Mouse (Mus musculus) gastrocnemius, adult 2 months (tissue): ENCODE data around the gene Uqcr10. TPM values are rescaled to one million over a fixed set of nuclear protein-coding genes. Genes with fewer than 3 reads are reported as not detected.
A peak's percentile ranks its signal among the peaks of the same experiment; 100 is the strongest.

ENCODE experiments used
- DNase-seq: peaks from one replicate; pipeline ENCODE4 v3.0.0; 2022
- H3K27ac ChIP-seq: fragments of 200-600 bp; 2 replicates; pipeline ENCODE4 v1.8.1; 2022; ENCODE audit warnings: mild to moderate bottlenecking
- H3K4me3 ChIP-seq: fragments of 200-600 bp; 2 replicates; pipeline ENCODE4 v1.8.1; 2022; ENCODE audit warnings: mild to moderate bottlenecking, moderate library complexity
- CTCF ChIP-seq: fragments of 200-600 bp; IDR thresholded peaks from 2 replicates; pipeline ENCODE4 v1.8.1; 2022; ENCODE audit warnings: antibody characterized with exemption, mild to moderate bottlenecking, moderate library complexity
- intact Hi-C: fragments of 180-260 bp; cut with DNase I; formaldehyde crosslinking; loops from one replicate; pipeline ENCODE4 v1.15.1; 2025
- total RNA-seq, 2 experiments: library from RNA; stranded (reverse); gene quantifications; 2 replicates each; pipeline ENCODE4 v1.2.3; 2021

Uqcr10 gene
- total RNA-seq, 2 experiments from 2014 or later: 837 to 1,167 TPM

- Histone ChIP-seq H3K4me3 (peak overlapping the region; percentile 97), H3K27ac (peak overlapping the region; percentile 96)
- intact Hi-C loops: loop anchor here (5.0 kb wide), 1 partner anchor 201 kb away; no protein-coding TSS in a partner anchor
- peak; percentile 34 for DNase-seq
- TF ChIP-seq CTCF: no peak
These were observed 462 bp downstream of the Uqcr10 start for GRCm38 (mm10) chr11:4703688-4704071.

DNA sequence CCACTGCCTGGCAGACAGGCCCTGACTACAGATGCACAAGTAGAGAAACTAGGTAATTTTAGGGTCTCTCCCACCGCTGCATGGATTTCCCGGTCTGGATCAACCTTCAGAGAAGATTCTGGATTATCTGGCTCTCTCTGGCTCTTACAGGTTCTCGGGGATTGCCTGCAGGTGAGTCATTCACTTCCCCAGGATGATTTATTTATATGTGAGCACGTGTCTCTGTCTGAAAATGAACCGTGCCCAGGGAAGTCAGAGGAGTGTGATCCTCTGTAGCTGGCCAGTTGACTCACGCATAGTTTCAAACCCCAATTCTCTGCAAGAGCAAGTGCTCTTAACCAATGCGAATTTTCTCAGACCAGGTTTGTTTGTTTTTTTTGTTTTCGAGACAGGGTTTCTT is 3.4 kb downstream of the Uqcr10 start:
- Histone ChIP-seq H3K27ac (no peak overlapping the region), H3K4me3 (no peak overlapping the region)
- no peak for DNase-seq
- intact Hi-C loops: loop anchor here (5.0 kb wide), 1 partner anchor 198 kb away; no protein-coding TSS in a partner anchor
- no peak for TF ChIP-seq CTCF

GRCm38 (mm10) chr11:4697043-4697983 is 6.8 kb downstream of the Uqcr10 start:
- intact Hi-C loops: no loop called here
- peak; percentile 57 for DNase-seq
- peak; percentile 25; the same call in 1 of the 2 replicates for TF ChIP-seq CTCF
- Histone ChIP-seq H3K27ac (no peak overlapping the region), H3K4me3 (no peak overlapping the region)

DNA sequence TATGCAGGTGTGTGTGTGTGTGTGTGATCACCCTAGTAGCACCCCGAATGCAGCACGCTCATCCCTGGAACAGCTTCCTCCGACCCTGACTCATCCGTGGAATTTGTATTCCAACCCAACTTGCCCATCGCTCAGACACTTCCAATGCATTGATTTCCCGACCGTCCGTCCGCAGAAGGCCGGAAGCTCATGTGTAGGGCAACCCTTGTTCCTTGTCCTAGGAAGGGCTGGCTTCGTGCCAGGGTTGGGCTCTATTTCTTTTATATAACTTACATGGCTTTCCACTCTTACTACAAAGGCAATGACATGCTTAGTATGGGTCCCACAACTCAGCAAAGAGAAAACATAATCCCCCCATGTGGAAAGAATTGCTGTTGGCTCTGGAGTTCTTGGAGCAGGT is 12.0 kb downstream of the Uqcr10 start:
- no peak for DNase-seq
- Histone ChIP-seq H3K27ac (no peak overlapping the region), H3K4me3 (no peak overlapping the region)
- intact Hi-C loops: no loop called here
- TF ChIP-seq CTCF: no peak

GRCm38 (mm10) chr11:4691213-4691612 is 12.9 kb downstream of the Uqcr10 start:
- no peak for DNase-seq
- intact Hi-C loops: no loop called here
- TF ChIP-seq CTCF: no peak

GRCm38 (mm10) chr11:4690353-4690752 is 13.8 kb downstream of the Uqcr10 start:
- intact Hi-C loops: no loop called here
- Histone ChIP-seq H3K4me3 (no peak overlapping the region), H3K27ac (no peak overlapping the region)
- TF ChIP-seq CTCF: no peak
- no peak for DNase-seq

More at GRCm38 (mm10) chr11:4691213-4691612, 12.9 kb downstream of the Uqcr10 start:
- H3K4me3 ChIP-seq: no peak overlapping the region
- no peak overlapping the region for H3K27ac ChIP-seq

DNA sequence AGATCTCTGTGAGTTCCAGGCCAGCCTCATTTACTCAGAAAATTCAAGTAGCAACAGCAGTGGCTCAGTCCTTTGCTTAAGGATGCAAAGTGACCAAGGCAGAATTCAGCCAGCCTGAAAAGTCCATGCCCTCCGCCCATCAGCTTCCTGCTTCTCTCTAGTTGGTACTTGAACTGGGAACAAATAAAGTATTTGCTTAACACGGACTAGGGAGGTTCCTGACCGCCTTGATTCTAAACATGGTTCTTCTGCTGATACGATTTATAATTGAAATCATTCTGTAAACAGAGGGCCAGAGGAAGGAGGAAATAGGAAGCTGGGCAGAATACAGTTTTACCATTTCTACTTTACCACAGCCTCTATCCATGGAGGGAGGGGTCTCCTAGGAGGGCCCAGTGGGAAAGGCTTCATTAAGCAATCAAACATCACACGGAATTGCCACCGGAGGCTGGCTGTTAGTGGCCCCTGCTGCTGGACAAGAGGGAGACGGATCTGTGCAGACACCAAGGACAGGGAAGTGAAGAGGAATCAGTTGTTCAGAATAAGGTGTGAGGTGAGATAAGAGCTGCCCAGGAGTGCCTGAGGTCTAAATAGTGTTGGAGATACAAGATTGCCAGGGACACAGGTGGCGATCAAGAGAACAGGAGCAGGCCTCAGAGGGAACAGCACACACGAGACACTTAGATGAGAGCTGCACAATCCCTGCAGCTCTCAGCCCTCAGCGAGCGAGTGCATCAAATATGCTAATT is 15.3 kb downstream of the Uqcr10 start:
- Histone ChIP-seq H3K4me3 (no peak overlapping the region), H3K27ac (no peak overlapping the region)
- intact Hi-C loops: no loop called here
- no peak for DNase-seq
- no peak for TF ChIP-seq CTCF

GRCm38 (mm10) chr11:4687874-4688273 is 16.3 kb downstream of the Uqcr10 start:
- DNase-seq: no peak
- H3K27ac ChIP-seq: no peak overlapping the region
- no peak for TF ChIP-seq CTCF
- intact Hi-C loops: no loop called here
- H3K4me3 ChIP-seq: no peak overlapping the region

- Histone ChIP-seq H3K27ac (no peak overlapping the region), H3K4me3 (no peak overlapping the region)
- intact Hi-C loops: no loop called here
- no peak for DNase-seq
- no peak for TF ChIP-seq CTCF
These were observed 17.1 kb downstream of the Uqcr10 start for GRCm38 (mm10) chr11:4687027-4687426.

GRCm38 (mm10) chr11:4685510-4685909 is 18.6 kb downstream of the Uqcr10 start:
- intact Hi-C loops: no loop called here
- Histone ChIP-seq H3K4me3 (no peak overlapping the region), H3K27ac (no peak overlapping the region)
- no peak for DNase-seq
- no peak for TF ChIP-seq CTCF

DNA sequence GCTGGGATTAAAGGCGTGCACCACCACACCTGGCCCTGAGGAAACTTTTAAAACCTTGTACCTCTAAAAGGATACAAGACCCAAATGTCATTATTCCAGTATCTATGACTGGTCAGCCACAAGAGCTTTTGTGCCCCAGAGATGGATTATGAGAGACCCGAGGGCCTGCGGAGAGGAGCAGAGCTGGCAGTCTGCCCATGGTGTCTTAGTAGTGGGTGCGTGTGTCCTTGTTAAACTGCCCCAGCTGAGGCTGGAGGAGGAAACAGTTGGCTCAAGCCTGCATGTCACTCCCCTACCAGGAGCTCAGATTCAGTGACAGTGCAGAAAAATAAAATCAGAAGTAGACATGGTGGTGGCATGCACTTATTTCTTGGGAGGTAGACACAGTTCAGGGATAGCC is 19.1 kb downstream of the Uqcr10 start:
- intact Hi-C loops: no loop called here
- no peak overlapping the region for H3K4me3 ChIP-seq
- no peak overlapping the region for H3K27ac ChIP-seq
- no peak for DNase-seq
- no peak for TF ChIP-seq CTCF

GRCm38 (mm10) chr11:4684186-4684585 is 20.0 kb downstream of the Uqcr10 start:
- Histone ChIP-seq H3K4me3 (no peak overlapping the region), H3K27ac (no peak overlapping the region)
- TF ChIP-seq CTCF: no peak
- no peak for DNase-seq
- intact Hi-C loops: no loop called here

GRCm38 (mm10) chr11:4683516-4683915 is 20.6 kb downstream of the Uqcr10 start:
- H3K27ac ChIP-seq: no peak overlapping the region
- no peak for DNase-seq
- H3K4me3 ChIP-seq: no peak overlapping the region
- no peak for TF ChIP-seq CTCF
- intact Hi-C loops: no loop called here
